Mouse (Mus musculus) stomach, embryonic 16.5 days (tissue): ENCODE data around the gene Muc4. TPM values are rescaled to one million over a fixed set of nuclear protein-coding genes. Genes with fewer than 3 reads are reported as not detected.

Experiments
- ATAC-seq: fragments of 200-750 bp; cut with Nextera tagmentation; 2 replicates; pipeline ENCODE4 v1.8.0; 2017; ENCODE audit warnings: moderate number of reproducible peaks, moderate TSS enrichment; ENCODE audit not compliant: insufficient read depth, low FRiP score
- H3K27ac ChIP-seq: fragments of 300-500 bp; sonication (generic); 2 replicates; pipeline ENCODE4 v1.5.1; 2014; ENCODE audit warnings: low read length
- H3K27me3 ChIP-seq: fragments of 300-500 bp; sonication (generic); 2 replicates; pipeline ENCODE4 v1.6.1; 2014; ENCODE audit warnings: low read length, control low read depth, mixed read lengths; ENCODE audit not compliant: control insufficient read depth, insufficient read depth
- H3K36me3 ChIP-seq: fragments of 300-500 bp; sonication (generic); 2 replicates; pipeline ENCODE4 v1.6.1; 2014; ENCODE audit warnings: low read length; ENCODE audit not compliant: control insufficient read depth, insufficient read depth
- H3K4me1 ChIP-seq: fragments of 300-500 bp; sonication (generic); 2 replicates; pipeline ENCODE4 v1.6.1; 2014; ENCODE audit warnings: low read length, control low read depth, mixed read lengths; ENCODE audit not compliant: control insufficient read depth, insufficient read depth
- H3K4me2 ChIP-seq: fragments of 300-500 bp; sonication (generic); 2 replicates; pipeline ENCODE4 v1.6.1; 2014; ENCODE audit warnings: low read depth, low read length, mixed read lengths
- H3K4me3 ChIP-seq: fragments of 300-500 bp; sonication (generic); replicated peaks from 2 replicates; pipeline ENCODE4 v1.5.1; 2014; ENCODE audit warnings: mild to moderate bottlenecking, low read length
- H3K9ac ChIP-seq: fragments of 300-500 bp; sonication (generic); 2 replicates; pipeline ENCODE4 v1.6.1; 2014; ENCODE audit warnings: low read length
- H3K9me3 ChIP-seq: fragments of 300-500 bp; sonication (generic); replicated peaks from 2 replicates; pipeline ENCODE4 v1.6.1; 2016; ENCODE audit warnings: low read length, control low read depth; ENCODE audit not compliant: control insufficient read depth
- WGBS: fragments of 180-500 bp; shearing (Covaris S2); extraction: QIAGEN DNeasy Blood & Tissue Kit; methylation state at CpG from one replicate; pipeline ENCODE4 v1.1.7; 2014; 5-methylcytosine and 5-hydroxymethylcytosine counted together
- polyA plus RNA-seq: library from polyadenylated mRNA; unstranded; fragments of >200 nt; fragmentation: Nextera tagmentation; extraction: Ambion mirVana; gene quantifications from 2 replicates; pipeline ENCODE4 v1.2.1, GENCODE M21; 2015

Muc4 gene
- polyA plus RNA-seq, 1 experiment from 2014 or later = 5.6 TPM

GRCm38 (mm10) chr16:32778956-32779355, 43.3 kb downstream of the Muc4 start:
- Histone ChIP-seq H3K4me1 (no peaks in the 10 kb centered on the region), H3K36me3 (no peaks in the 10 kb centered on the region), H3K27me3 (no peaks in the 10 kb centered on the region), H3K4me2 (no peak overlapping the region), H3K9me3 (no peaks in the 10 kb centered on the region), H3K9ac (no peak overlapping the region), H3K27ac (no peak overlapping the region), H3K4me3 (no peak overlapping the region)
- no peak for ATAC-seq
- 56% methylated on average over 8 of the region's 8 CpGs for WGBS

- no peak overlapping the region for H3K9ac ChIP-seq
- no peak overlapping the region for H3K4me2 ChIP-seq
- no peak overlapping the region for H3K27ac ChIP-seq
- H3K4me1 ChIP-seq = no peaks in the 10 kb centered on the region
- no peak for ATAC-seq
- H3K27me3 ChIP-seq = no peaks in the 10 kb centered on the region
- no peaks in the 10 kb centered on the region for H3K36me3 ChIP-seq
- no peaks in the 10 kb centered on the region for H3K9me3 ChIP-seq
- no peak overlapping the region for H3K4me3 ChIP-seq
- WGBS = 45% methylated on average over 5 of the region's 5 CpGs
These were observed 47.8 kb downstream of the Muc4 start for GRCm38 (mm10) chr16:32783324-32784062.

GRCm38 (mm10) chr16:32784840-32785239, 49.2 kb downstream of the Muc4 start:
- ATAC-seq = no peak
- Histone ChIP-seq H3K4me2 (no peak overlapping the region), H3K9me3 (no peaks in the 10 kb centered on the region), H3K27ac (no peak overlapping the region), H3K36me3 (no peaks in the 10 kb centered on the region), H3K4me1 (no peaks in the 10 kb centered on the region), H3K9ac (no peak overlapping the region), H3K4me3 (no peak overlapping the region), H3K27me3 (no peaks in the 10 kb centered on the region)
- WGBS = 69% methylated on average over 13 of the region's 13 CpGs

- H3K4me3 ChIP-seq = no peak overlapping the region
- H3K36me3 ChIP-seq = no peaks in the 10 kb centered on the region
- H3K9me3 ChIP-seq = no peaks in the 10 kb centered on the region
- H3K27ac ChIP-seq = no peak overlapping the region
- H3K4me1 ChIP-seq = no peaks in the 10 kb centered on the region
- no peaks in the 10 kb centered on the region for H3K27me3 ChIP-seq
- WGBS = 89% methylated on average over 5 of the region's 5 CpGs
- no peak overlapping the region for H3K4me2 ChIP-seq
- ATAC-seq = no peak
- H3K9ac ChIP-seq = no peak overlapping the region
These were observed 54.4 kb downstream of the Muc4 start for GRCm38 (mm10) chr16:32790056-32790455.

GRCm38 (mm10) chr16:32795177-32795576, 59.5 kb downstream of the Muc4 start:
- 79% methylated on average over 1 of the region's 1 CpGs for WGBS
- H3K4me3 ChIP-seq = no peak overlapping the region
- H3K36me3 ChIP-seq = no peaks in the 10 kb centered on the region
- no peaks in the 10 kb centered on the region for H3K4me1 ChIP-seq
- H3K4me2 ChIP-seq = no peak overlapping the region
- no peak overlapping the region for H3K27ac ChIP-seq
- no peaks in the 10 kb centered on the region for H3K9me3 ChIP-seq
- no peak for ATAC-seq
- no peak overlapping the region for H3K9ac ChIP-seq
- no peaks in the 10 kb centered on the region for H3K27me3 ChIP-seq

- no peak overlapping the region for H3K4me2 ChIP-seq
- 61% methylated on average over 14 of the region's 14 CpGs for WGBS
- H3K27me3 ChIP-seq = no peaks in the 10 kb centered on the region
- H3K27ac ChIP-seq = no peak overlapping the region
- no peak overlapping the region for H3K4me3 ChIP-seq
- H3K36me3 ChIP-seq = no peaks in the 10 kb centered on the region
- ATAC-seq = no peak
- H3K4me1 ChIP-seq = no peaks in the 10 kb centered on the region
- no peaks in the 10 kb centered on the region for H3K9me3 ChIP-seq
- no peak overlapping the region for H3K9ac ChIP-seq
These were observed 61.2 kb downstream of the Muc4 start for GRCm38 (mm10) chr16:32796676-32797425.

GRCm38 (mm10) chr16:32797426-32797689, 61.7 kb downstream of the Muc4 start, which contains the start of gene Muc20:
Gene Muc20, minus strand, starts transcription at chr16:32797435.
- Histone ChIP-seq H3K4me1 (no peaks in the 10 kb centered on the region), H3K4me2 (no peak within 1 kb of the TSS), H3K36me3 (no peaks in the 10 kb centered on the region), H3K9ac (no peak within 1 kb of the TSS), H3K4me3 (no peak within 1 kb of the TSS), H3K9me3 (no peaks in the 10 kb centered on the region), H3K27ac (no peak within 1 kb of the TSS), H3K27me3 (no peaks in the 10 kb centered on the region)
- WGBS = 55% methylated on average over 3 of the region's 3 CpGs
- ATAC-seq = no peak

GRCm38 (mm10) chr16:32803252-32803853, 67.7 kb downstream of the Muc4 start:
- Histone ChIP-seq H3K9ac (no peak overlapping the region), H3K36me3 (no peaks in the 10 kb centered on the region), H3K4me1 (peaks cover 6% of the 10 kb centered on the region; the same call in 1 of the 2 replicates), H3K27me3 (no peaks in the 10 kb centered on the region), H3K4me3 (no peak overlapping the region), H3K27ac (peak overlapping the region; percentile 23; the same call in 1 of the 2 replicates), H3K4me2 (0 out of 2 replicates have a peak overlapping the region, but pooled peaks have one; percentile 6), H3K9me3 (no peaks in the 10 kb centered on the region)
- peak; percentile 45; the same call in 1 of the 2 replicates for ATAC-seq
- WGBS = 38% methylated on average over 6 of the region's 6 CpGs

- Histone ChIP-seq H3K9me3 (no peaks in the 10 kb centered on the region), H3K27ac (no peak overlapping the region), H3K27me3 (no peaks in the 10 kb centered on the region), H3K9ac (no peak overlapping the region), H3K36me3 (no peaks in the 10 kb centered on the region), H3K4me3 (no peak overlapping the region), H3K4me1 (peaks cover 6% of the 10 kb centered on the region; the same call in 1 of the 2 replicates), H3K4me2 (no peak overlapping the region)
- 35% methylated on average over 5 of the region's 5 CpGs for WGBS
- no peak for ATAC-seq
These were observed 68.2 kb downstream of the Muc4 start for GRCm38 (mm10) chr16:32803901-32804300.
